Mouse (Mus musculus) intestine, postnatal 0 days (tissue): ENCODE measurements at regions not wholly inside any gene's neighbourhood (a gene's known extent, or its start where the extent isn't known, plus 50 kb on each side); places are given as distances from the start of the nearest gene placed in this dataset.

ENCODE experiments used
- ATAC-seq: fragments of 200-750 bp; cut with Nextera tagmentation; 2 replicates; pipeline ENCODE4 v1.8.0; 2017; ENCODE audit warnings: mild to moderate bottlenecking, moderate TSS enrichment, moderate library complexity
- H3K27ac ChIP-seq: fragments of 300-500 bp; sonication (generic); 2 replicates; pipeline ENCODE4 v1.5.1; 2014; ENCODE audit warnings: mild to moderate bottlenecking, low read depth, low read length, moderate library complexity
- H3K27me3 ChIP-seq: fragments of 300-500 bp; sonication (generic); replicated peaks from 2 replicates; pipeline ENCODE4 v1.6.1; 2014; ENCODE audit warnings: low read length, mixed read lengths; ENCODE audit not compliant: control insufficient read depth, insufficient read depth
- H3K36me3 ChIP-seq: fragments of 300-500 bp; sonication (generic); 2 replicates; pipeline ENCODE4 v1.6.1; 2014; ENCODE audit warnings: mild to moderate bottlenecking, moderate library complexity; ENCODE audit not compliant: control insufficient read depth, insufficient read depth
- H3K4me1 ChIP-seq: fragments of 300-500 bp; sonication (generic); replicated peaks from 2 replicates; pipeline ENCODE4 v1.6.1; 2014; ENCODE audit warnings: antibody characterized with exemption, low read length, mixed read lengths; ENCODE audit not compliant: control insufficient read depth, insufficient read depth
- H3K4me2 ChIP-seq: fragments of 300-500 bp; sonication (generic); replicated peaks from 2 replicates; pipeline ENCODE4 v1.6.1; 2014; ENCODE audit warnings: low read depth, mild to moderate bottlenecking, moderate library complexity
- H3K4me3 ChIP-seq: fragments of 300-500 bp; sonication (generic); 2 replicates; pipeline ENCODE4 v1.5.1; 2014; ENCODE audit warnings: low read depth, low read length
- H3K9ac ChIP-seq: fragments of 300-500 bp; sonication (generic); 2 replicates; pipeline ENCODE4 v1.6.1; 2014; ENCODE audit warnings: mild to moderate bottlenecking, low read depth, low read length
- H3K9me3 ChIP-seq: fragments of 300-500 bp; sonication (generic); 2 replicates; pipeline ENCODE4 v1.6.1; 2016; ENCODE audit warnings: mixed run types; ENCODE audit not compliant: control insufficient read depth
- CTCF ChIP-seq: sonication (generic); IDR thresholded peaks from 2 replicates; pipeline ENCODE4 v1.5.1; 2016; ENCODE audit warnings: low read depth, mild to moderate bottlenecking, control low read depth, antibody characterized with exemption, moderate library complexity
- WGBS: fragments of 180-500 bp; shearing (Covaris S2); extraction: QIAGEN DNeasy Blood & Tissue Kit; methylation state at CpG from one replicate; pipeline ENCODE4 v1.1.7; 2014; 5-methylcytosine and 5-hydroxymethylcytosine counted together

- Histone ChIP-seq H3K9ac (no peak overlapping the region), H3K4me1 (no peaks in the 10 kb centered on the region), H3K27ac (no peak overlapping the region), H3K4me3 (no peak overlapping the region), H3K27me3 (no peaks in the 10 kb centered on the region), H3K36me3 (no peaks in the 10 kb centered on the region), H3K4me2 (no peak overlapping the region), H3K9me3 (no peaks in the 10 kb centered on the region)
- TF ChIP-seq CTCF = no peak
- 60% methylated on average over 6 of the region's 6 CpGs for WGBS
- ATAC-seq = no peak
Measured at GRCm38 (mm10) chr16:46982910-46983600, 484.7 kb upstream of the Nectin3 start.

GRCm38 (mm10) chr16:46982272-46982909 lies 484.1 kb upstream of the Nectin3 start:
- H3K9me3 ChIP-seq = no peaks in the 10 kb centered on the region
- no peaks in the 10 kb centered on the region for H3K36me3 ChIP-seq
- no peak for ATAC-seq
- 72% methylated on average over 5 of the region's 5 CpGs for WGBS
- H3K27me3 ChIP-seq = no peaks in the 10 kb centered on the region
- no peaks in the 10 kb centered on the region for H3K4me1 ChIP-seq
- no peak overlapping the region for H3K27ac ChIP-seq
- no peak overlapping the region for H3K4me2 ChIP-seq
- H3K4me3 ChIP-seq = no peak overlapping the region
- no peak overlapping the region for H3K9ac ChIP-seq
- no peak for TF ChIP-seq CTCF

- H3K9me3 ChIP-seq = no peaks in the 10 kb centered on the region
- no peak for TF ChIP-seq CTCF
Measured at GRCm38 (mm10) chr16:46965741-46966140, 467.4 kb upstream of the Nectin3 start.

GRCm38 (mm10) chr16:46956990-46957389 lies 458.7 kb upstream of the Nectin3 start:
- Histone ChIP-seq H3K4me2 (no peak overlapping the region), H3K27ac (no peak overlapping the region), H3K4me1 (no peaks in the 10 kb centered on the region), H3K27me3 (no peaks in the 10 kb centered on the region), H3K4me3 (no peak overlapping the region), H3K36me3 (no peaks in the 10 kb centered on the region), H3K9ac (no peak overlapping the region), H3K9me3 (no peaks in the 10 kb centered on the region)
- 85% methylated on average over 1 of the region's 1 CpGs for whole genome bisulfite sequencing
- no peak for TF ChIP-seq CTCF
- no peak for ATAC-seq

More at GRCm38 (mm10) chr16:46965741-46966140, 467.4 kb upstream of the Nectin3 start:
- Histone ChIP-seq H3K9ac (no peak overlapping the region), H3K4me3 (no peak overlapping the region), H3K27me3 (no peaks in the 10 kb centered on the region), H3K4me2 (no peak overlapping the region), H3K4me1 (no peaks in the 10 kb centered on the region), H3K27ac (no peak overlapping the region), H3K36me3 (no peaks in the 10 kb centered on the region)
- no peak for ATAC-seq
- WGBS = 89% methylated on average over 7 of the region's 7 CpGs

- Histone ChIP-seq H3K4me1 (no peaks in the 10 kb centered on the region), H3K27me3 (no peaks in the 10 kb centered on the region), H3K4me3 (no peak overlapping the region), H3K9me3 (no peaks in the 10 kb centered on the region), H3K27ac (no peak overlapping the region), H3K4me2 (no peak overlapping the region), H3K9ac (no peak overlapping the region), H3K36me3 (no peaks in the 10 kb centered on the region)
- WGBS = 63% methylated on average over 3 of the region's 3 CpGs
- TF ChIP-seq CTCF = peak; percentile 50
- no peak for ATAC-seq
Measured at GRCm38 (mm10) chr16:46926060-46926459, 427.7 kb upstream of the Nectin3 start.

GRCm38 (mm10) chr16:46894576-46895203 lies 396.4 kb upstream of the Nectin3 start:
- no peak for ATAC-seq
- WGBS = 86% methylated on average over 2 of the region's 2 CpGs
- TF ChIP-seq CTCF = no peak

More at GRCm38 (mm10) chr16:46894576-46895203, 396.4 kb upstream of the Nectin3 start:
- Histone ChIP-seq H3K9me3 (no peaks in the 10 kb centered on the region), H3K4me1 (no peaks in the 10 kb centered on the region), H3K4me3 (no peak overlapping the region), H3K27me3 (no peaks in the 10 kb centered on the region), H3K27ac (no peak overlapping the region), H3K36me3 (no peaks in the 10 kb centered on the region), H3K9ac (no peak overlapping the region), H3K4me2 (no peak overlapping the region)
